Mouse (Mus musculus) stomach, postnatal 0 days (tissue): ENCODE measurements at regions not wholly inside any gene's neighbourhood (a gene's known extent, or its start where the extent isn't known, plus 50 kb on each side); places are given as distances from the start of the nearest gene placed in this dataset.

Source experiments
- ATAC-seq: fragments of 200-750 bp; cut with Nextera tagmentation; 2 replicates; pipeline ENCODE4 v1.8.0; 2017; ENCODE audit not compliant: low FRiP score, low TSS enrichment
- DNase-seq: peaks from one replicate; pipeline ENCODE4 v3.0.0-alpha.2; 2016; ENCODE audit warnings: low spot score
- H3K27ac ChIP-seq: fragments of 300-500 bp; sonication (generic); replicated peaks from 2 replicates; pipeline ENCODE4 v1.5.1; 2014; ENCODE audit warnings: mild to moderate bottlenecking, control low read depth
- H3K27me3 ChIP-seq: fragments of 300-500 bp; sonication (generic); 2 replicates; pipeline ENCODE4 v1.6.1; 2014; ENCODE audit warnings: low read length; ENCODE audit not compliant: control insufficient read depth, insufficient read depth
- H3K36me3 ChIP-seq: fragments of 300-500 bp; sonication (generic); 2 replicates; pipeline ENCODE4 v1.6.1; 2014; ENCODE audit warnings: low read length, mixed read lengths; ENCODE audit not compliant: control insufficient read depth, insufficient read depth
- H3K4me1 ChIP-seq: fragments of 300-500 bp; sonication (generic); replicated peaks from 2 replicates; pipeline ENCODE4 v1.6.1; 2014; ENCODE audit warnings: antibody characterized with exemption; ENCODE audit not compliant: control insufficient read depth, insufficient read depth
- H3K4me2 ChIP-seq: fragments of 300-500 bp; sonication (generic); replicated peaks from 2 replicates; pipeline ENCODE4 v1.6.1; 2014; ENCODE audit warnings: low read depth, mild to moderate bottlenecking, control low read depth, moderate library complexity
- H3K4me3 ChIP-seq: fragments of 300-500 bp; sonication (generic); 2 replicates; pipeline ENCODE4 v1.5.1; 2014; ENCODE audit warnings: low read depth, low read length, control low read depth
- H3K9ac ChIP-seq: fragments of 300-500 bp; sonication (generic); 2 replicates; pipeline ENCODE4 v1.6.1; 2014; ENCODE audit warnings: mild to moderate bottlenecking, low read length, control low read depth, mixed read lengths
- H3K9me3 ChIP-seq: fragments of 300-500 bp; sonication (generic); 2 replicates; pipeline ENCODE4 v1.6.1; 2016; ENCODE audit warnings: low read length; ENCODE audit not compliant: control insufficient read depth
- CTCF ChIP-seq: IDR thresholded peaks from 2 replicates; pipeline ENCODE4 v1.5.1; 2016; ENCODE audit warnings: antibody characterized with exemption, low read depth, mild to moderate bottlenecking, moderate library complexity
- EP300 ChIP-seq: optimal IDR thresholded peaks from 2 replicates; pipeline ENCODE3; 2016; ENCODE audit warnings: antibody characterized with exemption
- WGBS: fragments of 180-500 bp; shearing (Covaris S2); extraction: QIAGEN DNeasy Blood & Tissue Kit; methylation state at CpG from one replicate; pipeline ENCODE4 v1.1.7; 2014; 5-methylcytosine and 5-hydroxymethylcytosine counted together

GRCm38 (mm10) chr6:104916787-104917186 lies 424.2 kb downstream of the Cntn6 start:
- H3K27ac ChIP-seq = no peak overlapping the region
- H3K9me3 ChIP-seq = no peaks in the 10 kb centered on the region
- ATAC-seq (no peak), DNase-seq (no peak)
- no peak overlapping the region for H3K4me2 ChIP-seq
- TF ChIP-seq CTCF = no peak
- TF ChIP-seq EP300 = no peak
- H3K4me3 ChIP-seq = no peak overlapping the region
- no peaks in the 10 kb centered on the region for H3K27me3 ChIP-seq
- no peaks in the 10 kb centered on the region for H3K4me1 ChIP-seq
- H3K36me3 ChIP-seq = no peaks in the 10 kb centered on the region
- no peak overlapping the region for H3K9ac ChIP-seq

DNA sequence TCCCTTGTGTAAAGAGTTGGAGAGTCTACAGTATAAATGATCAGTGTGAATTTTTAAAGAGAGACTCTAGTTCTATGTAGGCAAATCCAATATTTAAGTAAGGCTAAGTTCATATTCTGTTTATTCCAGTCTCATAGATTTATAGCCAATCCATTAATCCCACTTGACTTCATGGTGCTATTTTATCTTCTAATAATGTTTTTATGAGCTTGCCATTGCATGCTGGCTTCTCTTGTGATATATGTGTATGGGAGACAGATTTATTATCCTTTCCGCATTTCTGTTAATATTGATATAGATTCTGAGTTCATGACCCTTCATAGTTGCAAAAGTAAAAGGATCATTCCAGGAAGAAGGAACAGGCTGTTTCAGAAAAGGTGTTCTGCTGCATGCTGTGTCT lies 430.0 kb downstream of the Cntn6 start:
- Histone ChIP-seq H3K4me2 (no peak overlapping the region), H3K27ac (no peak overlapping the region), H3K9me3 (no peaks in the 10 kb centered on the region), H3K4me3 (no peak overlapping the region), H3K9ac (no peak overlapping the region), H3K27me3 (no peaks in the 10 kb centered on the region), H3K4me1 (no peaks in the 10 kb centered on the region), H3K36me3 (no peaks in the 10 kb centered on the region)
- no peak for TF ChIP-seq EP300
- no peak for TF ChIP-seq CTCF
- ATAC-seq (no peak), DNase-seq (no peak)
- 49% methylated on average over 1 of the region's 1 CpGs for WGBS

DNA sequence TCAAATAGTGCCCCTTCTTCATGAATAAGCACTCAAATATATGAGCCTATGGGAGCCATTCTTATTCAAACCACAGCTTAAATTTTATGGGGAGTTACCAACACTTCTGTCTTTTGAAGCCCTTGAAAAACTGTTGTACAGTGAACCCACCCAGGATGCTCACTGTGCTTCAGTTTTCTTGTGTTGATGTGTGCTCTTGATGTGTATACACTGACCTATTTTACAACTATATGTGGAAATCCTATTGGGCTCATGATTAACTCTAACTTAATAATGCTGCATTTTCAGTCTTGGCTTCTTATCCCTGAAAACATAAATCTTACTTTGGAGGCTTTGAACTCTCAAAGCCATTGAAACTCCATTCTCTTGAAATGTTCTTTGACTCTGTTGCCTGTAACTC lies 433.5 kb downstream of the Cntn6 start:
- no peak for ATAC-seq
- DNase-seq = no peak

GRCm38 (mm10) chr6:104930284-104930683 lies 437.7 kb downstream of the Cntn6 start:
- H3K9ac ChIP-seq = no peak overlapping the region
- H3K27me3 ChIP-seq = no peaks in the 10 kb centered on the region
- no peaks in the 10 kb centered on the region for H3K36me3 ChIP-seq
- no peaks in the 10 kb centered on the region for H3K4me1 ChIP-seq
- DNase-seq (no peak), ATAC-seq (no peak)
- no peak overlapping the region for H3K27ac ChIP-seq
- WGBS = 47% methylated on average over 5 of the region's 5 CpGs
- TF ChIP-seq CTCF (no peak), EP300 (no peak)
- H3K4me2 ChIP-seq = no peak overlapping the region
- H3K4me3 ChIP-seq = no peak overlapping the region
- H3K9me3 ChIP-seq = no peaks in the 10 kb centered on the region

More for the DNA sequence above, 433.5 kb downstream of the Cntn6 start:
- no peak for TF ChIP-seq CTCF
- TF ChIP-seq EP300 = no peak
- no peaks in the 10 kb centered on the region for H3K4me1 ChIP-seq
- H3K9ac ChIP-seq = no peak overlapping the region
- H3K27me3 ChIP-seq = no peaks in the 10 kb centered on the region
- H3K9me3 ChIP-seq = no peaks in the 10 kb centered on the region
- H3K27ac ChIP-seq = no peak overlapping the region
- H3K4me3 ChIP-seq = no peak overlapping the region
- no peak overlapping the region for H3K4me2 ChIP-seq
- H3K36me3 ChIP-seq = no peaks in the 10 kb centered on the region

DNA sequence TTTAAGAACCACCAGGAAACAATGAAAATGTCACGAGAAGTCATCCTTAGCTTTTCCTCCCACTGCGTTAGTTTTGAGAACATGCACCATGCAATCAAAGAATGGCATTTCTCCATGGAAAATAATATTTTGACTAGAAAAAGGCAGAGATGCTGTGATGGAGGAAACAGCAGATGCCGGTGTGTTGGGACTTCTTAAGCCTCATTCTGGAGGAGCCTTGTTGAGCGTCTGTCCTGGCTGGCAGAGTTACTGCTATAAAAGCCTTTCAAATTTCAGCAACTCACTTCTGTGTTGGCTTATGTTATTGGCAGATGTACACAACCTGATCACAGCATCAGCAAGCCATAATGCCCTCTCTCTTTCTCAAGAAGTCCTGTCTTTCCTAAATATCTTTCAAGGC lies 439.6 kb downstream of the Cntn6 start:
- no peak overlapping the region for H3K4me2 ChIP-seq
- ATAC-seq = no peak
- no peaks in the 10 kb centered on the region for H3K9me3 ChIP-seq
- DNase-seq = no peak
- 92% methylated on average over 4 of the region's 4 CpGs for whole genome bisulfite sequencing
- no peaks in the 10 kb centered on the region for H3K4me1 ChIP-seq
- no peak overlapping the region for H3K9ac ChIP-seq
- H3K27ac ChIP-seq = no peak overlapping the region
- no peak for TF ChIP-seq EP300
- TF ChIP-seq CTCF = no peak
- no peaks in the 10 kb centered on the region for H3K36me3 ChIP-seq
- no peaks in the 10 kb centered on the region for H3K27me3 ChIP-seq
- no peak overlapping the region for H3K4me3 ChIP-seq

DNA sequence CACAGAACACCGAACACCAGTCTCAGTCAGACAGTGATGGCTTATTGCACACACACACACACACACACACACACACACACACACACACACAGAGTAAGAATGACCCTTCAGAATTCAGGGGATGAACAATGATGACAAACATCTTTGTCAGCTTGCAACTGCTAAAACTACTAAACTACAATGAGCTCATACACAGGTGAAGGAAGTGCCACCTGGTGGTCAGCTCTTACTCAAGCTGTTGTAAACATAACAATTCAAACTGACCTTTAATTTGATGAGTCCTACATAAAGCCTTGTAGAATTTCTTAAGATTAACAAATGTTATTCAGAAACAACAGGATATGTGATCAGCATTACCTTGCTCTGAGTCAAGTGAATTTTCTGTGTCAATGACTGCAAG lies 446.5 kb downstream of the Cntn6 start:
- no peak for ATAC-seq
- DNase-seq = no peak
- 90% methylated on average over 1 of the region's 1 CpGs for WGBS
- Histone ChIP-seq H3K4me3 (no peak overlapping the region), H3K27ac (no peak overlapping the region), H3K27me3 (no peaks in the 10 kb centered on the region), H3K4me1 (no peaks in the 10 kb centered on the region), H3K36me3 (no peaks in the 10 kb centered on the region), H3K9ac (no peak overlapping the region), H3K9me3 (no peaks in the 10 kb centered on the region), H3K4me2 (no peak overlapping the region)
- TF ChIP-seq CTCF (peak; percentile 35), EP300 (no peak)

- Histone ChIP-seq H3K4me2 (no peak overlapping the region), H3K9ac (no peak overlapping the region), H3K4me1 (no peaks in the 10 kb centered on the region), H3K4me3 (no peak overlapping the region), H3K9me3 (no peaks in the 10 kb centered on the region), H3K27me3 (no peaks in the 10 kb centered on the region), H3K36me3 (no peaks in the 10 kb centered on the region), H3K27ac (no peak overlapping the region)
- DNase-seq (no peak), ATAC-seq (no peak)
- TF ChIP-seq EP300 (no peak), CTCF (no peak)
These were observed 481.9 kb downstream of the Cntn6 start for GRCm38 (mm10) chr6:104974517-104974916.
